Mouse (Mus musculus) stomach, embryonic 16.5 days (tissue): ENCODE measurements around the gene Plaur. TPM values are rescaled to one million over a fixed set of nuclear protein-coding genes. Genes with fewer than 3 reads are reported as not detected.

Experiments
- ATAC-seq: fragments of 200-750 bp; cut with Nextera tagmentation; 2 replicates; pipeline ENCODE4 v1.8.0; 2017; ENCODE audit warnings: moderate number of reproducible peaks, moderate TSS enrichment; ENCODE audit not compliant: insufficient read depth, low FRiP score
- H3K27ac ChIP-seq: fragments of 300-500 bp; sonication (generic); 2 replicates; pipeline ENCODE4 v1.5.1; 2014; ENCODE audit warnings: low read length
- H3K27me3 ChIP-seq: fragments of 300-500 bp; sonication (generic); 2 replicates; pipeline ENCODE4 v1.6.1; 2014; ENCODE audit warnings: low read length, control low read depth, mixed read lengths; ENCODE audit not compliant: control insufficient read depth, insufficient read depth
- H3K36me3 ChIP-seq: fragments of 300-500 bp; sonication (generic); 2 replicates; pipeline ENCODE4 v1.6.1; 2014; ENCODE audit warnings: low read length; ENCODE audit not compliant: control insufficient read depth, insufficient read depth
- H3K4me1 ChIP-seq: fragments of 300-500 bp; sonication (generic); 2 replicates; pipeline ENCODE4 v1.6.1; 2014; ENCODE audit warnings: low read length, control low read depth, mixed read lengths; ENCODE audit not compliant: control insufficient read depth, insufficient read depth
- H3K4me2 ChIP-seq: fragments of 300-500 bp; sonication (generic); 2 replicates; pipeline ENCODE4 v1.6.1; 2014; ENCODE audit warnings: low read depth, low read length, mixed read lengths
- H3K4me3 ChIP-seq: fragments of 300-500 bp; sonication (generic); replicated peaks from 2 replicates; pipeline ENCODE4 v1.5.1; 2014; ENCODE audit warnings: mild to moderate bottlenecking, low read length
- H3K9ac ChIP-seq: fragments of 300-500 bp; sonication (generic); 2 replicates; pipeline ENCODE4 v1.6.1; 2014; ENCODE audit warnings: low read length
- H3K9me3 ChIP-seq: fragments of 300-500 bp; sonication (generic); replicated peaks from 2 replicates; pipeline ENCODE4 v1.6.1; 2016; ENCODE audit warnings: low read length, control low read depth; ENCODE audit not compliant: control insufficient read depth
- WGBS: fragments of 180-500 bp; shearing (Covaris S2); extraction: QIAGEN DNeasy Blood & Tissue Kit; methylation state at CpG from one replicate; pipeline ENCODE4 v1.1.7; 2014; 5-methylcytosine and 5-hydroxymethylcytosine counted together
- polyA plus RNA-seq: library from polyadenylated mRNA; unstranded; fragments of >200 nt; fragmentation: Nextera tagmentation; extraction: Ambion mirVana; gene quantifications from 2 replicates; pipeline ENCODE4 v1.2.1, GENCODE M21; 2015

Plaur gene
- 13.3 and 15.4 TPM in 2 replicates for polyA plus RNA-seq

DNA sequence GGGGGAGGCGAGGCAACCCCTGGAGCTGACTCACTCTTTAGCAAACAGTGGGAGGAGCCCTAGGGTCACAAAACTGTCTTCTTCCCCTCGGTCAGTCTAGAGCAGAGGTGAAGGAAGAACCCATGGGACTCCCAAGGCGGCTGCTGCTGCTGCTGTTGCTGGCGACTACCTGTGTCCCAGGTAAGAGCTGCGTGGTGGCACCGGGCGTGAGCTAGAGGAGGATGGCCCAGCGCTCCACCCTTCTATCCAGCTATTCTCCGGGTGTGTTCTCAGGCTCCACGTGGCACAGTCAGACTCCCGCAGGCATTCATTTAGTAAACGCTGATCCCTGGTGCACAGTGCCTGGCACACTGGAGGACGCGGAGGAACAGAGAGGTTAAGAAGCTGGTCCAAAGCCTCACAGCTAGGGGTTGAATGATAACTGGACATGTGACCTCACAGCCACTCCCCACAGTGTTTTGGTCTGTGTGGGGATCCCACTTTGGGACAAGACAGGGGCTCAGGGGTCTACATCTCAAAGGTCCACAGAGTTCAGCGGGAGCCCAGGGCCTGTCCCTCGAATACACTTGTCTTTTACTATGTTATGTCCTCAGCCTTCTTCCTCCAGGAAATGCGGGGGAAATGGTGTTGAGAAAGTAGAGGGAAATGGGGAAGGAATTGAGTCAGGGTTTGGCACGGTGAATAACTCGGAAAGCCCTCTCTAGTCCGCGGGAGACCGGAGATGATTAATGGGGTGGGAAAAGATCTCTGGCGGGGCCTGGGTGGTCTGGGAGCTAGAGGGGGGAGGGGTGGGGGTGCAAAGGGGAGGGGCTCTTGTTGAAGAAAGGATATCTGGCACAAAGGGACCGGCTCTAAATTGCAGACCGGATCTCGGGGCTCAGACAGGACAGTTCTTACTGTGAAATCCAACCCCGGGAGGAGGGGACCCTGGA, at the start of gene Plaur:
Plaur (plus strand) TSS at position 97 of the 932 bp plus-strand sequence.
- H3K4me3 ChIP-seq = peak within 1 kb of the TSS; percentile 50
- no peaks in the 10 kb centered on the region for H3K9me3 ChIP-seq
- peak within 1 kb of the TSS; percentile 69 for H3K9ac ChIP-seq
- peak; percentile 74 for ATAC-seq
- H3K4me1 ChIP-seq = peaks cover 8% of the 10 kb centered on the region; the same call in 1 of the 2 replicates
- no peaks in the 10 kb centered on the region for H3K36me3 ChIP-seq
- WGBS = 2% methylated on average over 27 of the region's 27 CpGs
- H3K4me2 ChIP-seq = peak within 1 kb of the TSS; percentile 73
- peak within 1 kb of the TSS; percentile 85 for H3K27ac ChIP-seq
- no peaks in the 10 kb centered on the region for H3K27me3 ChIP-seq

GRCm38 (mm10) chr7:24413630-24414029, 48.7 kb upstream of the Plaur start:
- no peak for ATAC-seq
- no peaks in the 10 kb centered on the region for H3K27me3 ChIP-seq
- 90% methylated on average over 3 of the region's 3 CpGs for WGBS
- no peak overlapping the region for H3K4me2 ChIP-seq
- H3K4me1 ChIP-seq = no peaks in the 10 kb centered on the region
- no peak overlapping the region for H3K4me3 ChIP-seq
- H3K9ac ChIP-seq = no peak overlapping the region
- no peaks in the 10 kb centered on the region for H3K9me3 ChIP-seq
- no peaks in the 10 kb centered on the region for H3K36me3 ChIP-seq
- no peak overlapping the region for H3K27ac ChIP-seq

- WGBS = 82% methylated on average over 7 of the region's 7 CpGs
- no peak for ATAC-seq
- no peak overlapping the region for H3K27ac ChIP-seq
- no peak overlapping the region for H3K4me3 ChIP-seq
- H3K9ac ChIP-seq = no peak overlapping the region; the same call in 1 of the 2 replicates
- no peak overlapping the region for H3K4me2 ChIP-seq
- no peaks in the 10 kb centered on the region for H3K36me3 ChIP-seq
- no peaks in the 10 kb centered on the region for H3K9me3 ChIP-seq
- H3K27me3 ChIP-seq = no peaks in the 10 kb centered on the region
- H3K4me1 ChIP-seq = no peaks in the 10 kb centered on the region
Measured at GRCm38 (mm10) chr7:24415261-24415660, 47.0 kb upstream of the Plaur start.

DNA sequence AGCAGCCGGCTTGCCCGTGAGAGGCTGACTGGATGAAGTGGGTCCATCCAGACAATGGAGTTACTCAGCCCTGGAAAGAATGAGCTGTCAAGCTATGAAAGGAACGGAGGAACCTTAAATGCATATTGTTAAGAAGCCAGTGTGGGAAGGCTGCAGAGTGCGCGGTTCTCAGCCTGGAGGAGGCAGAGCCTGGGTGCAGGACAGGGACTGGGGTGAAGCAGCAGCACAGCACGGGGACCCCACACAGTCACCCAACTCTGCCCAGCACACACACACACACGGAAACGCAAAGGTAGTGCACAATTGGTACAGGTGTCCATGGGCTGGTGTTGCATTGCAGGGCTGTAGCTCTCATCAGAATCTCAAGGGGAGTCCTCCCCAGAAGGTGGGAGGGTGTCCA, 42.7 kb upstream of the Plaur start:
- no peak for ATAC-seq
- H3K9ac ChIP-seq = no peak overlapping the region
- WGBS = 89% methylated on average over 8 of the region's 8 CpGs
- no peaks in the 10 kb centered on the region for H3K27me3 ChIP-seq
- no peak overlapping the region for H3K27ac ChIP-seq
- no peak overlapping the region for H3K4me2 ChIP-seq
- no peaks in the 10 kb centered on the region for H3K9me3 ChIP-seq
- H3K4me3 ChIP-seq = no peak overlapping the region
- H3K4me1 ChIP-seq = no peaks in the 10 kb centered on the region
- no peaks in the 10 kb centered on the region; the same call in 1 of the 2 replicates for H3K36me3 ChIP-seq

DNA sequence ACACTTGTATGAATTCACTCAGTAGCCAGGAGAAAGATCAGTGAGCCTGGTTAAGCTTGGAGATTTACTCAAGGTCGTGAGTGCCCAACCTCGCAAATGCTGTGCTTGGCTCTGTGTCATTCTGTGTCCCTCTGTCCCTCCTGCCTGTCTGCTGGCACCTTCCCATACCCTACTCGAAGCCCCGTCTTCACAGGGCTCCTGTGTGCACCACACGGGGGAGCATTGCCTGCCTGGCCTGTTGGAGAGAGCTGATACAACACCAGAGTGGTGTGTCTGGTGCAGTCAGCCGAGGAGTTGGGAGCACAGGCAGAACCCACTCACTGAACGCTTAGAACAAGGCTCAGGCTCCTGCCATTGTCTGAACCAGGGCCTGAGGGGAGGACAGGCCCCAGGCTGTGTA, 40.6 kb upstream of the Plaur start:
- no peak overlapping the region for H3K4me2 ChIP-seq
- no peak overlapping the region for H3K27ac ChIP-seq
- H3K4me1 ChIP-seq = no peaks in the 10 kb centered on the region
- H3K36me3 ChIP-seq = no peaks in the 10 kb centered on the region; the same call in 1 of the 2 replicates
- no peaks in the 10 kb centered on the region for H3K9me3 ChIP-seq
- no peak overlapping the region for H3K9ac ChIP-seq
- H3K4me3 ChIP-seq = no peak overlapping the region
- no peaks in the 10 kb centered on the region for H3K27me3 ChIP-seq
- WGBS = 75% methylated on average over 7 of the region's 7 CpGs
- no peak for ATAC-seq

- ATAC-seq = no peak
- H3K4me3 ChIP-seq = no peak overlapping the region
- no peak overlapping the region for H3K27ac ChIP-seq
- H3K27me3 ChIP-seq = no peaks in the 10 kb centered on the region
- no peaks in the 10 kb centered on the region; the same call in 1 of the 2 replicates for H3K36me3 ChIP-seq
- H3K9me3 ChIP-seq = no peaks in the 10 kb centered on the region
- no peaks in the 10 kb centered on the region for H3K4me1 ChIP-seq
- WGBS = 79% methylated on average over 8 of the region's 8 CpGs
- no peak overlapping the region for H3K9ac ChIP-seq
- H3K4me2 ChIP-seq = no peak overlapping the region
Measured at GRCm38 (mm10) chr7:24422251-24422650, 40.0 kb upstream of the Plaur start.

DNA sequence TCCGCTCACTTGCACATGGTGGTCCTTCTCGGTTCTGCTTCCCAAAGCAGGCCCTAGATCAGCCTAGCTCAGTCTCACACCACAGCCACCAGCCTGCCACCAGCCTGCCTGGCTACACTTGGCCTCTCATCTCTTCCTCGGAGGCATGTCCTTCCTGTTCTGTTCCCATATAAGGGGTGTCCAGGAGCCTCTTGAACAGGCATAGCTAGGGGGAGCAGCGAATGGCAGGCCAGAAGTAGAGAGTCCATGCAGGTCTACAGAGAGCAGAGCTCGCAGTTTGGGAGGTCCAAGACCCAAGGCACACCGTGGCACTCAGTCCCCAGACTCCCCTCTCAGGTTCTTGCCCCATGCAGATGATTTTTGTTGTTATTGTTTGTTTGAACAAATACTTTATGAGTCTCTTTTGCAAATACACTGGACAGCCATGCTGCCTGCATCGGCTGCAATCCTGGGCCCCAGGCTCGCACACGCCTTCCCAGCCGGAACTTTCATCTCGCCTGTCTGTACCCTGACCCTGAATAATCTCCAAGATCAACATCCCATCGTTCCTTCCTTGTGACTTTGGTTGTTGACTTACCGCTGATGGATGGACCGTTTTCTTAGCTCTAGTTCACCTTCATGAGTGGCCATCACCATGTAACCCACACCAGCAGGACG, 39.0 kb upstream of the Plaur start:
- no peaks in the 10 kb centered on the region for H3K27me3 ChIP-seq
- no peak overlapping the region for H3K4me3 ChIP-seq
- H3K9ac ChIP-seq = peak overlapping the region; percentile 11; the same call in 1 of the 2 replicates
- H3K36me3 ChIP-seq = no peaks in the 10 kb centered on the region; the same call in 1 of the 2 replicates
- H3K9me3 ChIP-seq = no peaks in the 10 kb centered on the region
- no peak overlapping the region for H3K4me2 ChIP-seq
- no peak for ATAC-seq
- 75% methylated on average over 15 of the region's 15 CpGs for WGBS
- H3K27ac ChIP-seq = no peak overlapping the region
- no peaks in the 10 kb centered on the region for H3K4me1 ChIP-seq

DNA sequence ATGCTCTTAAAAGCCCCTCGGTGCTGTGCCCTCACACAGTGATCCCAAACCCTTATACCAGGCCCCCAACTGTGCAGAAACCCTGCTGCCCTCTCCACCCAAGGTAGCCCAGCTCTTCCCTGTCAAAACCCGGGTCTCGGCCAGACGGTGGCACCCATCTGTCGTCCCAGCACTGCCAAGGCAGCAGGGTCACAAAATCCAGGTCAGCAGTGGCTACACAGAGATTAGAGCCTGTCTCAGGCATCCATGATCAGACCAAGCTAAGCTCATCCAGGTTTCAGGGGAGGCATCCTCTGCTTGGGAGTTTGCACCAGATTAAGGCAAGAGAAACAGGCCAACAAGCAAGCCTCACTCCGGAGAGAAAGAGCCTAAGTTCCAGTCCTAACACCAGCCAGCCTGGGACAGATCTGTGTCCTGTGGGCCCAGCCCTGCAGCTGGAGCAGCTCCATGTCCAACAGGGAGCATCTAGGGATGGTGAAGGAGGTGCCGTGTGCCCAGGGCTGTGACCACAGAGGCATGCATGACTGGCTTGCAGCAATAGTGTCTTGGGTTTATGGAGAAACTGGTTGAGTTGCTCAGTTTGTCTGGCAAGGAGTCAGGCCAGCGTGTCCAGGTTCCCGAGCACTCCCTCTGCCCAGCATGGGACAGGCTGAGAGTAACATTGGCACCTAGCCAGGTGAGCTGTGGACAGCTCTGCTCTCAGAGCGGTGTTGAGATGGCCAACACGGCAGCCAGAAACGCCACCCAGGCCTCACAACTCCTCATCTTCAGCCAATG, 38.1 kb upstream of the Plaur start:
- Histone ChIP-seq H3K27ac (no peak overlapping the region), H3K9me3 (no peaks in the 10 kb centered on the region), H3K9ac (no peak overlapping the region), H3K4me1 (no peaks in the 10 kb centered on the region), H3K4me3 (no peak overlapping the region), H3K27me3 (no peaks in the 10 kb centered on the region), H3K4me2 (no peak overlapping the region), H3K36me3 (no peaks in the 10 kb centered on the region; the same call in 1 of the 2 replicates)
- 0 out of 2 replicates have a peak, but pooled peaks have one; percentile 34 for ATAC-seq
- 76% methylated on average over 12 of the region's 12 CpGs for WGBS
